Mouse (Mus musculus) forelimb bud, embryonic 11.5 days (tissue): Measurements from ENCODE around the gene Rsph14.
A peak's percentile ranks its signal among the peaks of the same experiment; 100 is the strongest.

Experiments
- DNase-seq: peaks from one replicate; pipeline ENCODE4 v3.0.0-alpha.2; 2012; ENCODE audit warnings: low read depth, low spot score

The Rsph14 gene

GRCm38 (mm10) chr10:74933548-74934190 lies 98.7 kb downstream of the Rsph14 start:
- no peak for DNase-seq

- DNase-seq = no peak
Observed at GRCm38 (mm10) chr10:74932487-74932886, 99.9 kb downstream of the Rsph14 start.

GRCm38 (mm10) chr10:74931631-74932030 lies 100.8 kb downstream of the Rsph14 start:
- no peak for DNase-seq

DNA sequence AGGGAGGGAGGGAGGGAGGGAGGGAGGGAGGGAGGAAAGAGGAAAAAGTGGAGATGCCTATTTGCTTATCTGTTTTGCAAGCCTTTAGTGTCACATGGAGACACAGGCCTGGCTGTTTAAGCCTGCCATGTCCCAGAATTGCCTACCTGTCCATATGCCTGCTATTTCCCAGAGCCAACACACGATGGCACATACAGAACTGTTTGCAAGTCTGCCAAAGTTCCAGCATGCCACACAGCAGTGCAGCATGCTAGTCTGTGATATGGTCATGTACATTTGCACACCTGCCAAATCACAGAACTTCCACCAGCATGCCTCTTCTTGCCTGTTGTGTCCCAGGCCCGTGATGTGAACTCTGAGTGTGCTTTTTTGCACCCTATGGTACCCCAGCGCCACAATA lies 101.8 kb downstream of the Rsph14 start:
- DNase-seq = no peak

- no peak for DNase-seq
Observed at GRCm38 (mm10) chr10:74929578-74929977, 102.8 kb downstream of the Rsph14 start.

- no peak for DNase-seq
Observed at GRCm38 (mm10) chr10:74928276-74928675, 104.1 kb downstream of the Rsph14 start.

GRCm38 (mm10) chr10:74925324-74925723 lies 107.1 kb downstream of the Rsph14 start:
- peak; percentile 44 for DNase-seq

DNA sequence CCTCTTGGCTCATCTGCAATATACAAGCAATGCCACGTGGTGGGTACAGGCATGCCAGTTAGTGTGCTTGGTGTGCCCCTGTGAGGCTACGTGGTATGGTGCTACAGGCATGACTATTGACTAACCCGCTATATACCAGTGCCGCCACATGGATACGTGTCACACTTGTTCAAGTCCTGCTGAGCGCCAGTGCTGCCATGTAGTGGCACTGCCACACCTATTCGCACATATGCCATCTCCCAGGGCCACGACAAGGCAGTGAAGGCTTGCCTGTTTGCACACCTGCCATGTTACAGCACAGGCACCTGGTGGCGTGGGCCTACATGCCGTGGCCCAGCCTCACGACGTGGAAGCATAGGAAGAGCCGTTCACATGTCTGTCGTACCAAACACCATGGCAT lies 108.1 kb downstream of the Rsph14 start:
- no peak for DNase-seq

- no peak for DNase-seq
Observed at GRCm38 (mm10) chr10:74922763-74923162, 109.6 kb downstream of the Rsph14 start.

DNA sequence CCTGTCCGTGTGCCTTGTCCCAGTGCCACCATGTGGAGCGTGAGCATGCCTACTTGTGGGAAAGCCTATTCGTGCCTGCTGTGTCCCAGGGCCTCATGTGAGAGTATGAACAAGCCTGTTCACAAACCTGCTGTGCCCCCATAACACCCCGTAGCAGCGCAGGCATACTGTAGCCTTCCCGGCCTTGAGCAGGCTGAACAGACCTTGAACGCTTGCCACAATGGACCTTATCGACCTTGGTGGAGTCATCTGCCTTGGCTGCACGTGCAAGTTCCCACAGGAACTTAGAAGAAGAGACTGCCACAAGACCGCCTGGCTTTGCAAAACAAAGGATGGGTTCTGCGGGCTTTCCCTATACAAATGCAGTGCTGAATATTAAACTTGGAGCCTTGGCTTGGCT lies 110.8 kb downstream of the Rsph14 start:
- DNase-seq = no peak

GRCm38 (mm10) chr10:74920853-74921567 lies 111.4 kb downstream of the Rsph14 start:
- peak; percentile 17 for DNase-seq

DNA sequence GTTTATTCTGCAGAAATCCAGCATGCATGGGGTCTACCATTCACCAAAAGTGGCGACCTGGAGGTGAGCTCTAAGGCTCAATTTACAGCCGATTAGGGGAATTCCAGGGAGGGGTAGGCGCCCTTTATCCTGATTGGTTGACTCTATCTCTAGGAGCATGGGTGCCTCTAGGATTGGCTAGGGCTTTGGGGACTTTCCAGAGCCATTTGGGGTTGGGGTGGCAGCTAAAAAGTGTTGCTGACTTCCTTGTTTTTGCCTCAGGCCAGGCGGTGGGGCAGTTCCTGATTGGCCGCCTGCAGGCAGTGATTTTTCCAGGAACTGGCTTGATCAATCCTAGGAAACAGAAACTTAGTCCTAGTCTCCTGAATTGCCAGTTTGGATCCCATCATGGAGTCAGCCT lies 113.1 kb downstream of the Rsph14 start:
- no peak for DNase-seq

DNA sequence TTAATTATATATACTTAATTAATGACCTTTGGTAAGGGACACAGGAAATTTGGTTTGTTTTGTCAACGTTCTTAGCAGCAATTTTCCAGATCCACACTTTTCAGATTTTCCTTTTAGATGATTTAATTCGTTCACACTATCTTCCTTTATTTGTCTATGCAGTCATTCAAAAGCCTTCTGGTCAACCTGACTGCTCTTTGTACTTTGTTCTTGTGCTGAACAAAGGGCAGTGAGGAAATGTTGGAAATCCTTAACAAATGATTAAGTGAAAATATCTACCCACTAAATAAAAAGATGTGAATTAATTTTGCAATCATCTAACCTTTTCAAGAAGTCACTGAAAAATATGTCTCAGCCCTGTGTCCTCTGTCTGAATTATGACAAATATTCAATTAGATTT lies 124.0 kb downstream of the Rsph14 start:
- DNase-seq = no peak
